Mouse (Mus musculus) heart, adult 2 months (tissue): ENCODE measurements around the gene Inpp5e. TPM values are rescaled to one million over a fixed set of nuclear protein-coding genes. Genes with fewer than 3 reads are reported as not detected.

ENCODE experiments used
- DNase-seq, 2 experiments: peaks; one replicate each; pipeline ENCODE4 v3.0.0; 2021
- H3K27ac ChIP-seq: fragments of 200-600 bp; 2 replicates; pipeline ENCODE4 v1.8.1; 2022
- H3K27me3 ChIP-seq: fragments of 200-500 bp; 2 replicates; pipeline ENCODE4 v1.6.1; 2012; ENCODE audit warnings: mild to moderate bottlenecking, low read length, inconsistent platforms, mixed read lengths; ENCODE audit not compliant: control insufficient read depth, insufficient read depth
- H3K36me3 ChIP-seq: fragments of 200-500 bp; 2 replicates; pipeline ENCODE4 v1.6.1; 2012; ENCODE audit warnings: low read length, inconsistent platforms; ENCODE audit not compliant: control insufficient read depth, insufficient read depth
- H3K4me1 ChIP-seq: fragments of 200-500 bp; 2 replicates; pipeline ENCODE4 v1.6.1; 2011; ENCODE audit warnings: low read length; ENCODE audit not compliant: control insufficient read depth, insufficient read depth
- H3K4me3 ChIP-seq: fragments of 200-600 bp; 2 replicates; pipeline ENCODE4 v1.8.1; 2022
- H3K79me2 ChIP-seq: fragments of 200-500 bp; replicated peaks from 2 replicates; pipeline ENCODE4 v1.6.1; 2012; ENCODE audit warnings: mild to moderate bottlenecking, inconsistent platforms, low read length, moderate library complexity, mixed read lengths; ENCODE audit not compliant: control insufficient read depth, insufficient read depth
- H3K9ac ChIP-seq: fragments of 200-500 bp; 2 replicates; pipeline ENCODE4 v1.6.1; 2012; ENCODE audit warnings: low read depth, mild to moderate bottlenecking, control low read depth, inconsistent platforms, low read length, mixed read lengths
- CTCF ChIP-seq: fragments of 200-600 bp; IDR thresholded peaks from 2 replicates; pipeline ENCODE4 v1.8.1; 2022; ENCODE audit warnings: antibody characterized with exemption, mild to moderate bottlenecking, moderate library complexity
- EP300 ChIP-seq: fragments of 200-500 bp; IDR thresholded peaks from 2 replicates; pipeline ENCODE4 v1.6.1; 2011; ENCODE audit warnings: low read depth, low read length, control low read depth; ENCODE audit not compliant: insufficient read depth
- POLR2A ChIP-seq: fragments of 200-500 bp; IDR thresholded peaks from 2 replicates; pipeline ENCODE4 v1.6.1; 2011; ENCODE audit warnings: mild to moderate bottlenecking, low read depth, low read length, control low read depth; ENCODE audit not compliant: insufficient read depth
- WGBS: fragments of 180-500 bp; shearing (Covaris S2); methylation state at CpG from one replicate; pipeline ENCODE4 v1.1.7; 2018; 5-methylcytosine and 5-hydroxymethylcytosine counted together
- intact Hi-C: fragments of 180-260 bp; cut with DNase I; formaldehyde crosslinking; loops from one replicate; pipeline ENCODE4 v1.15.1; 2025
- polyA plus RNA-seq: library from polyadenylated mRNA; depleted of rRNA; stranded (reverse); fragments of >200 nt; gene quantifications from 2 replicates; pipeline ENCODE4 v1.2.3, GENCODE M21; 2012
- total RNA-seq, 2 experiments: library from RNA; stranded (reverse); gene quantifications; 2 replicates each; pipeline ENCODE4 v1.2.3; 2021

Inpp5e gene
- total and polyA plus RNA-seq, 3 experiments: 15.8 to 22.1 (median 16.3) TPM

GRCm38 (mm10) chr2:26417066-26417465 is 8.1 kb upstream of the Inpp5e start:
- no peak for TF ChIP-seq EP300
- TF ChIP-seq CTCF: no peak
- no peak for TF ChIP-seq POLR2A
- Histone ChIP-seq H3K4me3 (no peak overlapping the region), H3K79me2 (no peaks in the 10 kb centered on the region), H3K27me3 (no peaks in the 10 kb centered on the region), H3K4me1 (no peaks in the 10 kb centered on the region), H3K9ac (no peak overlapping the region), H3K27ac (no peak overlapping the region), H3K36me3 (no peaks in the 10 kb centered on the region; the same call in 1 of the 2 replicates)
- intact Hi-C loops: no loop called here
- DNase-seq: no peak

- DNase-seq: no peak
- no peak overlapping the region; the same call in 1 of the 2 replicates for H3K27ac ChIP-seq
- H3K79me2 ChIP-seq: peaks cover 7% of the 10 kb centered on the region
- H3K4me3 ChIP-seq: no peak overlapping the region
- H3K4me1 ChIP-seq: peaks cover 15% of the 10 kb centered on the region
- H3K36me3 ChIP-seq: no peaks in the 10 kb centered on the region; the same call in 1 of the 2 replicates
- no peak overlapping the region for H3K9ac ChIP-seq
- intact Hi-C loops: no loop called here
- TF ChIP-seq EP300: no peak
- TF ChIP-seq CTCF: no peak
- no peak for TF ChIP-seq POLR2A
- no peaks in the 10 kb centered on the region for H3K27me3 ChIP-seq
- 32% methylated on average over 5 of the region's 5 CpGs for WGBS
Measured at GRCm38 (mm10) chr2:26410931-26411411, 2.0 kb upstream of the Inpp5e start.

GRCm38 (mm10) chr2:26410091-26410490 is 1.1 kb upstream of the Inpp5e start:
- no peak overlapping the region for H3K4me3 ChIP-seq
- no peak overlapping the region for H3K9ac ChIP-seq
- H3K27me3 ChIP-seq: no peaks in the 10 kb centered on the region
- intact Hi-C loops: no loop called here
- peaks cover 17% of the 10 kb centered on the region for H3K4me1 ChIP-seq
- no peaks in the 10 kb centered on the region; the same call in 1 of the 2 replicates for H3K36me3 ChIP-seq
- peaks cover 7% of the 10 kb centered on the region for H3K79me2 ChIP-seq
- H3K27ac ChIP-seq: no peak overlapping the region
- no peak for DNase-seq
- no peak for TF ChIP-seq CTCF
- TF ChIP-seq EP300: no peak
- no peak for TF ChIP-seq POLR2A
- WGBS: 75% methylated on average over 5 of the region's 5 CpGs

GRCm38 (mm10) chr2:26409362-26409761 is 359 bp upstream of the Inpp5e start:
- TF ChIP-seq EP300: no peak
- TF ChIP-seq CTCF: no peak
- no peak for TF ChIP-seq POLR2A
- DNase-seq: no peak
- H3K27ac ChIP-seq: no peak overlapping the region; the same call in 1 of the 2 replicates
- peaks cover 17% of the 10 kb centered on the region for H3K4me1 ChIP-seq
- no peak overlapping the region for H3K9ac ChIP-seq
- H3K36me3 ChIP-seq: no peaks in the 10 kb centered on the region; the same call in 1 of the 2 replicates
- WGBS: 53% methylated on average over 3 of the region's 3 CpGs
- H3K79me2 ChIP-seq: peaks cover 7% of the 10 kb centered on the region
- no peaks in the 10 kb centered on the region for H3K27me3 ChIP-seq
- intact Hi-C loops: loop anchor here (1.0 to 2.0 kb wide), 3 partner anchors 35 to 84 kb away; partner anchors contain the start of genes Dnlz and Sec16a
- no peak overlapping the region; the same call in 1 of the 2 replicates for H3K4me3 ChIP-seq

- Histone ChIP-seq H3K27me3 (no peaks in the 10 kb centered on the region), H3K36me3 (no peaks in the 10 kb centered on the region), H3K79me2 (peaks cover 7% of the 10 kb centered on the region), H3K4me1 (peaks cover 19% of the 10 kb centered on the region), H3K27ac (no peak overlapping the region), H3K9ac (no peak overlapping the region), H3K4me3 (no peak overlapping the region)
- WGBS: 69% methylated on average over 8 of the region's 8 CpGs
- TF ChIP-seq EP300 (no peak), POLR2A (no peak), CTCF (no peak)
- no peak for DNase-seq
- intact Hi-C loops: no loop called here
Measured at GRCm38 (mm10) chr2:26403306-26403705, 5.7 kb downstream of the Inpp5e start.

- Histone ChIP-seq H3K4me3 (no peak overlapping the region), H3K27me3 (no peaks in the 10 kb centered on the region), H3K9ac (no peak overlapping the region), H3K4me1 (peaks cover 10% of the 10 kb centered on the region), H3K36me3 (no peaks in the 10 kb centered on the region), H3K27ac (no peak overlapping the region), H3K79me2 (peaks cover 2% of the 10 kb centered on the region)
- no peak for TF ChIP-seq EP300
- no peak for TF ChIP-seq POLR2A
- no peak for TF ChIP-seq CTCF
- WGBS: 92% methylated on average over 1 of the region's 1 CpGs
- DNase-seq: no peak
- intact Hi-C loops: no loop called here
Measured at GRCm38 (mm10) chr2:26402265-26402664, 6.7 kb downstream of the Inpp5e start.
